Mouse (Mus musculus) cerebellum, adult 8-10 months (tissue): ENCODE measurements around the gene Mbtd1.
"Not testable (repeated sequence)": the region's sequence is repeated elsewhere in the genome, so short reads cannot be mapped to it uniquely, and the experiment has no call there.

Source experiments
- DNase-seq: peaks from one replicate; pipeline ENCODE4 v3.0.0; 2022

The Mbtd1 gene

DNA sequence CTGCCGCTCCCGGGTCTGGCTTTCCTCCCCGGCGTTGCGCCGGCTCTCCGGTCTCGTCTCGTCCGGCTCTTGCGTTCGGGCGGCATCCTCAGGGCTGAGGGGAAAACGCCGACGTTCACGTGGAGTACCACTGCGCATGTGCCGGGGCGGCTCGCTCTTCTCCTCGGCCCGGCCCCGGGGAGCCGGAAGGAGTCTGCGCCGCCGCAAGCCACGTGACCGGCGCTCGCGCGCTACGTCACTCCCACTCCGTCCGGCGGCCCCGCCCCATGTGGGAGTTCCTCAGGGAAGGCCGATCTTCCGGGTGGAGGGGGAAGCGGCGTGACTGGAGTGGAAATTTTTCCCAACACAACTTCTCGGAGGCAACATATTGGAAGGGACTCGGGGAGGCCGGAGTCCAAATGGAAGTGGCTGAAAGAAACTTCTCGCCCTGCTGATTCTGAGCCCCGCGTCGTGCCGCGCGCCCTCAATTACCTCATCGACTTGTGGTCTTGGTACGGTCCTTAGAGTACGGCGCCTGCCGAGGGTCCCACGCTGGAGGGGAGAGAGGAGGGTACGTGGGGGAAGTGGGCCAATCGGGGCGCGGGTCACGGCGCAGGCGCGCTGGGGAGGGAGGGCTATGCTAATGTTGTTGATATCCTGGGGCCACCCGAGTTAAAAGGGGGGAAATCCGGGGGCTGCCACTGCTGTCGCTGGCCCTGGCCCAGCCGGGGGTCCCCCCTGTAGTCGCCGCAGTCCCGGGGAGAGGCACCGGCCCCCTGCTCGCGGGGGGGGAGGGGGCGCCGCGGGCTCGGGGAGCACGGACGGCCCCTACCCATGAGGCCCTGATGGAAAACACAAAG is at the start of gene Mbtd1, which contains the start of gene Utp18:
TSS of gene Mbtd1 (plus strand) at position 281 of the 839 bp plus-strand sequence.
TSS of gene Utp18 (minus strand) at position 195 of the 839 bp plus-strand sequence.
- peak; percentile 99 for DNase-seq

DNA sequence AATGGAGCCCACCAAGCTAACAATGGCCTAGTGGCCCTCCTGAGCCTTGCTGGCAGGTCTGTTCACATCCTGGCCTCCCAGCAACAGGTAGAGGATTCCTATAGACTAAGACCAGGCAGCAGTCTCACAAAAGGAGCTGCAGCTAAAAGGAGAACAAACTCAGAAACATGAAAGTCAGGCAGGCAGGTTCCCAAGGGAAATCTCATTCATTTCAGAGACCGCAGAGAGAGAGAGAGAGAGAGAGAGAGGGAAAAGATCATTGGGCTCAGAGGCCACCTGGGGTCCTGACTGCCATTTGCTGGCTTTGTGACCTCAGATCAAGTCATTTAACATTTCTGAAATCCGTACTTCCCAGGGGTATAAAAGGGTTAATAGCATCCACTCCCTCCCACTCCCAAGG is 38.3 kb upstream of the Mbtd1 start:
- DNase-seq = no peak

DNA sequence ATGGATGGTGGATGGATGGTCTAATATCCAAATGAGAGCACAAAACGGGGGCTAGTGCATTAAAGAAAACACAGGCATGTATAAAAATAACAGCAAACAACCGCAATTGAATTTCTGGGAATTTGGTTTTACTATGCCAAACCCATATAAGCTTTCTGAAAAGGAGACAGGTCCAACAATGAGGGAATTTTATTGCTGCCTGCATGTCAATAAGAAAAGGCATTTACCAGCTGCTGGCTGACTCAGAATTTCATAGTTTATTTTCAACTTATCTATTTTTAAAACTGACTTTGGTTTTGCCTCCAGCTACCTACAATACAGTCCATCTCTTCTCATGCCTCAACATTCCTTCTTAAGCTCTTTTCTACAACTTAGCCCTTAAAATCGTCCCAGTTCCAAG is 33.1 kb upstream of the Mbtd1 start:
- DNase-seq = no peak

DNA sequence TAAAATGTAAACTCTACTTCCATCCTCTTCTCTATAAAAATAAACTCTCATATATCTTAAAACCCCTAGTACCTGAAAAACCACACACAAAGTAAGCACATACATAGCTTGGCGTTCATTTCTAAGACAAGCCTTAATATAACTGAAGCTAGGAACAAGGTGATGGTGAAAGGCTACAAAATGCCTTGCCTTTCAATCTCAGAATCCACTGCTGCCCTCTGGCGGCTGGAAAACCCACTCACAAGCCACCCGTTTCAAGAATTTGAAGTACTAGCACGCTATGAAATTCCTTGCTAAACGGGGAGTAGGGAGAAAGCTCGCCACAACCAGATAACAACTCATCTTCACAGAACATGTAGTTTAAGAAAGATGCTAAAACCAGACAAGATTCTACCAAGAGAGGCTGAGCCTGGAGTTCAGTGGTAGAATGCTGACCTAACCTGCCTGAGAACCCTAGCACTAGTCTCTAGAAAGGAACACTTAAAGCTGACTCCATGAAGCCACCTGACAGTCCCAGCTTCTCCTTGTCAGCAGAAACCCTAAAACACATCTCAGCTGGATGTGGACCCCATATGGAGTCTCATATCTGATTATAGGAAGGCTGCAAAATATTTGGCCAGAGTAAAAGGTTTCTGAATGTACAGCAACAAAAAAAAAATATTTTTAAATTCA is 29.2 kb upstream of the Mbtd1 start:
- DNase-seq = peak; percentile 83

DNA sequence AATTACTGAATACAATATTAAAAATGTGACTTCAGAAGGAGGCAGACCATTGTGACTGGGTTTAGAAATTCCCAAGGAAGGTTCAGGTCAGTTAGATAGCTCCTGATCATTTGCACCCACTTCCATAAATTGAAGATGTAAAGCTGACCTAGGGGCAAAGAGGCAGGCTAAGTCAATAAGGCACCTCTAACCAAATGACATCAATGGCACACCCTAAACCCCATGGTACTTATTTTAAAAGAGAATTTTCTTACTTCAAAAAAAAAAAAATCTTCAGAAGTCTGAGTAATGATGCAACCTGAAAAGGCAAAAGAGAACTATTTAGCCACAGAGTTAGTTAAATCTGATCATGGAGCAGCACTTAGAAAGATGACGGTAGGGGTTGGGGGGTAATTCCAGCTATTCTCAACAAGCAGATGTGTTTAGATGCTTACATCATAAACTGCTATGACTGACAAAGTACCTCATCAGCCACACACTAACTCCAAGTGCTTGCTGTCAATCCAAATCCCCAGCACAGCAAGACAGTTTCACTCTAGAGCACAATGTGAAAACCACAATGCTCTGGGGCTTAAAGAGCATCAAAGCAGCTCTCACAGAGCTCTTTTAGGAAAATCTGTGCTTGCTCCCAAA is 25.0 kb upstream of the Mbtd1 start:
- no peak for DNase-seq

DNA sequence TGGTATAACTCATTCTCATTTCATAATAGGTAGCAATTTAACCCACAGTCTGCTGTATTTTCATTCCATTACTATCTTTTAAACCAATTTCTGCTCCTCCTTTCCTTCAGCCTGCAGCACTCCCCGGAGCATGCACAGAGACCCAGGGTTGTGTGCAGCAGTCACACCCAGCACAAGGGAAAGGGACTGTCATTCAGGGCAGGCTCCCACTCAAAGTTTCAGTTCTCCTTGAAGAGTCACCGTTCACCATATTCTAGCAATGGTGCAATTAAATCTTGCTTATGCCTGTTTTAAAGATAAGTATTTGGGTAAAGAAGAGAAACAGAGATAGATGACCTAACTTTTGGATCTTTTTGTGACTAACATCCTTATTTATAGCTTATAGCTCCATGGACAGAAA is 24.5 kb upstream of the Mbtd1 start:
- no peak for DNase-seq

DNA sequence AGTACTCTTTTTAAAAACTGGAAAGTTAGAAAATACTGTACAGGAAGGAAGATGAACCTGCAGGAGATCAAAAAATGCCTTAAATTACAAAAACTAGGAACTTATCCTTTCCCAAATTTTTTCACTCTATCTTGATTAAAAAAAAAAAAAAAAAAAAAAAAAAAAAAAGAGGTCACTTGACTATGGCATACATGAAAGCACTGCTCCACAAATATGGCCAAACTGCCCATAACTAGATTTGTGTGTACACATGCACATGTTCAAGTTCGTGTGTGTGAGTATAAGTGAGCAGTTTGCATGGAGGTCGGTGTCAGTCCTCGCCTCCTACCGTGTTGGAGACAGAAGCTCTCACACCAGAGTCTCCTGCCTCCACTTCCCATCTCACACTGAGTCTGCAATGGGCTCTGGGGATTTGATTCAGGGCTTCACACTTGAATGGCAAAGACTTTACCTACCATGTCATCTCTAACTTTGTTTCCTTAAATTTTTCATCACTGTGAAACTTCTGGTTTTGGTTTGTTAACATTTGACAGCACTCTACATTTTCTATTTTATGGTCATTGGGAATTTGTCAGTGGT is 23.5 kb upstream of the Mbtd1 start:
- DNase-seq = no peak

DNA sequence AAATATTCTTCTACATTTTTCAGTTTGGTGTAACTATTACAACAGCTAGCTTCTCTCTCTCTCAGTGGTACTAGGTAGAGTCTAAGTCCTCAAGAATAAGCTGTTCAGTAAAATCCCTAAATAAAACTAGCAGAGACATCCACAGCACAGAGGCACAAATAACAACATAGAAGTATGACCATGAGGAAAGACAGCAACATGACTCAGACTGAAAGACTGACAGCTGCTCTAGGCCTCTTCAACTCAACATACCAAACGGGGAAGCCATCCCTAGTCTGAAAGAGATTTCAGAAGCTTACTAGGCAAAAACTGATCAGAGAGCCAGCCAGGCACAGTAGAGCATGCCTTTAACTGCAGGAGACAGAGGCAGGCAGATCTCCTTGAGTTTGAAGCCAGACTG is 23.0 kb upstream of the Mbtd1 start:
- DNase-seq = no peak

DNA sequence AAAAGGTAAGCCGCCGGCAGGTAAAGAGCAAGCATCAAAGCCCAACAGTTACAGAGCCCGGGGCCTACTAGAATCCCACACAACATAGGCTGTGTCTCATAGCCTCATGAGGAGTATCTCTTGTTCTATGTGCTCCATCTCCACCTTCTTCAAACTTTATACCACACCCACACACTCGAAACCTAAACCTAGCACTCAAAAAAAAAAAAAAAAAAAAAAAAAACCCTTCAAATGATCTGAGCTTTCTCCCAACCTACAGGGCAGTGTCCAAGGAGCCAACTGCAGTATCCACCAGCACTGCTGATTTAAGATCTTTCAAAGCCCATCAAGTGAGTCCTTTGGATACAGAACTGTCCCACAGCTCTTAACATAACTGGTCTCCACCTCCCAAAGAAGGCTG is 1.6 kb upstream of the Mbtd1 start:
- DNase-seq = no peak

DNA sequence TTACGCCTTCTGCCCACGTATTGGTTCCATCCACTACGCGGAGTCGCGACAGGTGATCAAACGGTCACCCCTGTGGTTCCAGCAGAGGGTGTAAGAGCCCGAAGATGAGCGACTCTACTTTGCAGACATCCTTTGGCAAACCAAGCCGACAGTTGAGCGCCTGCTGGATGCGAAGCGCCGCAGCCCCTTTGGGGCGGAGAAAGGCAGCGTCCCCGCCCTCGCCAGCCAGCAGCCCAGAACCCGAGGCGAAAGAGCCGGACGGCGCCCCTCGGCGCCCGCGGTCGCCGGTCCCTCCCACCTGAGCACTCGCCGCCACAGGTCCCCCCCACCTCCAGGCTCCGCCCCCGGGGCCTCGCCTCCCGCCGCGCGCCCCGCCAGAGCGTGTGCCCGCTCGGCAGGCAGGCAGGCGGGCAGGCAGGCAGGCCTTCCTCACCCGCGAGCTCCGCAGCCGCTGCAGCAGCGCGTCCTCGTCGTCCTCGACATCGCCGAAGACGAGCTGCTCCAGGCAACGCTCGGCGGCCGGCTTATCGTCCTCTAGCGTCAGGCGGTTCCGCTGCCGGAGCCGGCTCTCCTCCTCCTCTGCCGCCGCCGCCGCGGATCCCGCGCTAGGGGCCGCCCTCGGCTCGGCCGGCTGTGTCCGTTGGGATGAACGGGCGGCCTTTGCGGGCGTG is 616 bp upstream of the Mbtd1 start:
- no peak for DNase-seq

DNA sequence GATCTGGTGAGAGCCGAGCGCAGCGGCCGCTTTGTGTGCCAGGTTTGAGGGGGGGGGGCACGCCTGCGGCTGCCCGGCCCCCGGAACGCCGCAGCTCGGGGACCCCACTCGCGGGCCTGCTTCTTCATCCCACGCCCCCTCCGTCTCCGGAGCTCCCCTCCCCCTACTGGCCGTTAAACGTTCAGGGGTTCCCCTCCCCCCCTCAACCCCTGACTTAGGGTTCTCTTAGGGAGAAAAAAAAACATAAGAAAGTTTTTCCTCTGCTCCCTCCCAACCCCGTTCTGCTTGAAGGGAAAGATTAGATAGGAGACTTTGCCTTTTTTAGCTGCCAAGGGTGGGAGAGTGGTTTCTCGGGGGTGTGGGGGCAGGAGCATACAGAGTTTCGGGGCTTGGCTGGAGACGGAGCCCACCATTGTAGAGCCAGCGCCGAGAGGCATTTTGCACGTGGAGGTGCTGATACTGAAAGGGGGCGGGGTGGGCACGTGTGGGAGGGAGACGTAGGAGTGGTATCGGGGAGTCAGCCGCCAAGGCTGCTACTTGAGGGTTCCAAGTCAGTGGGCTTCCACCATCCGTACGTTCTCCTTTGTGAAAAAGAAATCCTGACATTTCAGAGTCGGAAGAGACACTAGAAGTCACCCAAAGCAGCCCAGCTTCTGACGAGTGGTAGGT is 893 bp downstream of the Mbtd1 start:
- DNase-seq = peak; percentile 23

DNA sequence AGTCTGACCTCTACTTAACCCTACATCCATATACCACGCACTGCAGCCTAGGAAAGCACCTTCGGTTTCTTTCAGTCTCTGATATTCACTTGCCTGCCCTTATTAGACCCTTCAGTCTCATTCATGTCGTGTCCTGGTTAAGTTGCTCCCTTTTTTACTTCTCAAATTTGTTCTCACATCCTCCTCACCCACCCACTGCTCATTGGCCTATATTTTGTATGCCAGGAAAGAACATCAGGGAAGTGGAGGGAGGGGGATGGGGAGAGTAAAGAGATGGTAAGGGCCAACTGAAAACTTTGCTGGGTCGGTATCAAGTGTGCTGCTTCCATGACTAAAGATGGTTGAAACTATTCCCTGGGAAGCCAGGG is 1.4 kb downstream of the Mbtd1 start:
- DNase-seq = peak; percentile 13

DNA sequence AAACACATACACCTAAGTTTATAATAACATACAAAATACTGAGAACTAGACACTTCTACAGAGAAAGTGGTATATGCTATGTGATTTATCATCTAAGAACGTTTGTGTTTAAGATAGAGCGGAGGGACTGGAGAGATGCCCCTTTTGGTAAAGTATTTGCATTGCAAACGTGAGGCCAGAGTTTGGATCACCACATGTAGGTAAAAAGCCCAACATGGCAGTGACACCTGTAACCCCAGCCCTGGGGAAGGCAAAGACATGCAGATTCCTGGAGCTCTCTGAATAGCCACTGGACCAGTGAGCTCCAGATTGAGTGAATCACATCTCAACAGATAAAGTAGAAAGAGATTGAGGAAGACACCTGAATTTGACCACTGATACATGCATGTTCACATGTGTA is 12.1 kb downstream of the Mbtd1 start:
- no peak for DNase-seq

DNA sequence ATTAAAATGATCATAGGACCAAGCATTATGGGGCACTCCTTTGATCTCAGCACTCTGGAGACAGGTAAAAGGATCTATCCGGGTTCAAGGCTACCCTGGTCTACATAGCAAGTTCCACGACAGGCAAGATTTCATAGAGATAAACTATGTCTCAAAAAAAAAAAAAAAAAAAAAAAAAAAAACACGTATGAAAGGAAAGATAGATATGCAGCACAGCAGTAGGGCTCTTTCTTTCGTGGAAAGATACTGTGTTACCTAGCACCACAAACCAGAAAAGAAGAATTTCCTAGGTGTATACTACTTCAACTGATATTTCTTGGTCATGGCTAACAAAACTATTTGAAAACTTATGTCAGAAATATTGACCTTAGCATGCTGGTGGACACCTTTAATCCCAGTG is 21.2 kb downstream of the Mbtd1 start:
- DNase-seq = no peak

DNA sequence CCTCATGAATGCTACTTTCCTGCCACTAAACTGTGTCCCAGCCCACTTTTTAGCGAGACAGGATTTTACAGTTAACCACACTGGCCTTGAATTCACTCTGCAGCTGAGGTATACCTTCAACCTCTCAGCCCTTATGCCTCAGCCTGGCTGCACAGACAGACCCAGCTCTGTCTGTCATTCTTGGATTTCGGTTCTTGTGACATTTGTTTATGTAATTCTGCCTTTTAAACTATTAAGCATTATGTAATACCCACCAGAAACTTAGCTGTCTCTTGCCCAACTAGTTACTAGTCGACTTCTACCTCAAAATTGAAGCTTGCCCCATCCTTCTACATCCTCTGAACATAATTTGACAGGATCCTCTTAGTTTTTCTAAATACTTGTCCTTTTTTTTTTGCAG is 22.2 kb downstream of the Mbtd1 start:
- no peak for DNase-seq

DNA sequence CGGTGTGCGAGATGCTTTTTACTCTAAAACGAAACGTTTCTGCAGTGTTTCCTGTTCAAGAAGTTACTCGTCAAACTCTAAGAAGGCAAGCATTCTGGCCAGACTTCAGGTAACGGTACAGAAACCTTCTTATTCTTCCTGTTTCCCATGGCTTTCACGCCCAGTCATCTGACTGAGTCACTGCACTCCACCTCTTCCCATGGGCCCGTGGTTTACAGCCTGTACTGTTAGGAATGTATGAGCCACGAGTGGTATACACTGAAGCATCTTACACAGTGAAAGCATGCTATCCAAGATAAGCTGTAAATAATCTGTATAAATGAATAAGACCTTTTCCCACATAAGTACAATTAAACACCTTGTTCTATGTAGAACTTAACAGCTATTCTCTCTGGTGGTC is 23.2 kb downstream of the Mbtd1 start:
- DNase-seq = no peak

DNA sequence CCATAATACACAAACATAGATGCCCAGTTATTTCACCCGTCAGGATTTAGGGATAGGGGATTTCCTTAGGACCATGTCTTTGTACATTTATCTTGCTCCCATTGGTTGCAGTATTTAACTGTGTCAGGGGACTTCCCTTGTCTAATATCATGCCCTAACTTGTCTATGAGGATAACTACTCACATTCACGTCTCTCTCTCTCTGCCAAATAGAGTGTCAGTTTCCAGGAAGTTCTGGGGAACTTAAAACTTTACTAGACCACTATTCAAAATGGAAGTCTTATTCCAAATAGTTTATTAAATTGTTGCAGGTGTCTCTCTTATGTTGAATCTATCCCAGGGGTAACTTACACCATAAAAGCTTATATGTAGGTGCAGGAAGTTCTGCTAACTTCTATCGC is 26.0 kb downstream of the Mbtd1 start:
- no peak for DNase-seq

DNA sequence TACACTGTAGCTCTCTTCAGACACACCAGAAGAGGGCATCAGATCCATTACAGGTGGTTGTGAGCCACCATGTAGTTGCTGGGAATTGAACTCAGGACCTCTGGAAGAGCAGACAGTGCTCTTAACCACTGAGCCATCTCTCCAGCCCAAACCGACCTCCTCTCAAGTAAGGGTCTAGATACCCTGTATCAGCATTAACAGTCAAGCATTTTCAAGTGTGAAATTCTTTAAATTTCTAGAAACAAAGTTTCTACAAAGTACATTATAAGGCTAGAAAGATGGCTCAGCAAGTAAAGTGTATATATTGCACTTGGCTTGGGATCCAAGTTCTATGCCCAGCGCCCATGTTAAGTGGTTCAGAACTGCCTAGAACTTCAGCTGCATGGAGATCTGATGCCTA is 29.4 kb downstream of the Mbtd1 start:
- DNase-seq = not testable (repeated sequence)

DNA sequence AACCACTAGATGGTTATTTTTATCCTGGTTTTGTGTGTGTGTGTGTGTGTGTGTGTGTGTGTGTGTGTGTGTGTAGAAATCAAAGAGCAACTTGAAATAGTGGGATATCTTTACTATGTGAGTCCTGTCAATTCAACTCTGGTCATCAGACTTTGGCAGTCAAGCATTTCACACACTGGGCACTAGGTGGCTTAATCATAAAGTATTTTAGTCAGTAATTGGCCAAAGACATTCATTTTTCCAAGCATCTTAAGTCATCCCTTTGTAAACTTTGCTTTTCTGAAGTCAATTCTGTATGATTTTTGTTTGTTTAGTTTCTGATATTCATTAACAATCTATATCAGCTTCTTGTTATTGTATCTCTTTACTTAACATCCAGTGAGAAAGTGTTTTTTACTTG is 43.5 kb downstream of the Mbtd1 start:
- DNase-seq = no peak

DNA sequence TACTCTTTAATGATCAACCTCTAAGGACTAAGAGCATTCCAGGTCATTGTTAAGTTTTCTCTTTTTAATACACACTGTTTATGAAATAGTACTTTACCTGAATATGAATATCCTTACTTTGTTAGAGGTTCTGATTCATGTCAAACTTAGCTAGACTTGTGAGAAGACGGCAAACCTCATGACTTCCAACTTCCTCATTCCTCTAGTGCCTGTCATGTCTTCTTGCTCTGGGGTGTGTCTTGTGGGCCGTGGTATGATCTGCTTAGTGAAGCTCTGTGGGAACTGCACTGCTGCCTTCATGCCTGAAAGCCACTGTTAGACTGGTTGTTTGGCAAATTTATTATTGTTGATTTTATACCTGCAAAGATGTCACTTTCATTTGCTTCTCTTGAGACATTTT is 55.3 kb downstream of the Mbtd1 start:
- no peak for DNase-seq

DNA sequence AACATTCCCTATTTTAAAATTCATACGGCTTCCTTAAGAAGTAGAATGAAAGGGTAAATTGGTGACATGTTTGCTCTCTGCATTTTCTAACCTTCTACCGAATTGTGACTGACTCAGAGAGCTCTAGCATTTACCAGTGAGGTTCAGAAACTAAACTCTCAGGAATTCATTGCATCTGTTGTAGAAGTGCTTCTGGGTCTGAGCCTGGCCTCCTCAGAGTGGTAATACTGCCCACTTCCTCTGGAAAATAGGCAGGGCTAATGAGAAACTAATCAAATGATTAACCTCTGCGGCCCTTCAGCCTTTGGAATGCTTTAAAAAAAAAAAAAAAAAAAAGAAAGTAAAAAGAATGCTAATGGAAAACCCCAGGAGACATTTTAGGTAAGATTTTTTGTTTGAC is 59.3 kb downstream of the Mbtd1 start:
- DNase-seq = no peak

DNA sequence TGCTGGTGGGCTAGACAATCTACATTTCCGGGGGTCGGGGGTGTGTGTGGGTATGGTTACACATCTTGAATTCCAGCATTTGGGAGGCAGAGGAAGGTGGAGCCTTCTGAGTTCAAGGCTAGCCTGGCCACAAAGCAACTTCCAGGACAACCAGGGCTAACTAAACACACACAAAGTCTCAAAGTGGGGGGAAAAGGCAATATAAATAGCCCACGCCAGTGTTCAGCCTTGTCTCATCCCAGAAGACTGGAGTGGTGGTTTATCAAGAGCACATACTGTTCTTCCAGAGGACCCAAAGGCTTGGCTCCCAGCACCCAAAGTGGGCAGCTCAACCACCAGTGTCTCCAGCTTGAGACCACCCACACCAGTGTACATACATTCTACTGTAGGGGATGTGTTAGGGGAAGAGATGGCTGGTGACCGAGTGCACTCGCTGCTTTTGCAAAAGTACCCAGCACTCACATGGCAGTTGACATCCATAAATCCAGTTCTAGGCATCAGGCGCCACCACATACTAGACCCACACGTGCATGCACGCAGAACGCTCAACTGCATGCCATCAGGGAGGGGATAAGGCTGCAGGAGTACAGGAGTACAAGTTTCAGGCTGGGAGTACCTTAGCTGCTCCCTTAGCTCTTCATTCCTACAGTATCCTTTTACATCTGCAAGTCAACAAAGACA is 63.4 kb downstream of the Mbtd1 start:
- no peak for DNase-seq
